Mouse (Mus musculus) forebrain, embryonic 12.5 days (tissue): ENCODE data around the gene Ddx39b. TPM values are rescaled to one million over a fixed set of nuclear protein-coding genes. Genes with fewer than 3 reads are reported as not detected.

Source experiments
- ATAC-seq: fragments of 200-750 bp; cut with Nextera tagmentation; 2 replicates; pipeline ENCODE4 v1.8.0; 2017; ENCODE audit warnings: moderate TSS enrichment; ENCODE audit not compliant: low FRiP score
- H3K27ac ChIP-seq: fragments of 300-500 bp; sonication (generic); 2 replicates; pipeline ENCODE4 v1.5.1; 2016; ENCODE audit warnings: mild to moderate bottlenecking
- H3K27me3 ChIP-seq: fragments of 300-500 bp; sonication (generic); 2 replicates; pipeline ENCODE4 v1.6.1; 2016; ENCODE audit warnings: mild to moderate bottlenecking
- H3K36me3 ChIP-seq: fragments of 300-500 bp; sonication (generic); replicated peaks from 2 replicates; pipeline ENCODE4 v1.6.1; 2016; ENCODE audit warnings: mild to moderate bottlenecking
- H3K4me1 ChIP-seq: fragments of 300-500 bp; sonication (generic); 2 replicates; pipeline ENCODE4 v1.6.1; 2016
- H3K4me2 ChIP-seq: fragments of 300-500 bp; sonication (generic); 2 replicates; pipeline ENCODE4 v1.6.1; 2016; ENCODE audit warnings: mild to moderate bottlenecking, moderate library complexity
- H3K4me3 ChIP-seq: fragments of 300-500 bp; sonication (generic); replicated peaks from 2 replicates; pipeline ENCODE4 v1.5.1; 2016; ENCODE audit warnings: mild to moderate bottlenecking
- H3K9ac ChIP-seq: fragments of 300-500 bp; sonication (generic); 2 replicates; pipeline ENCODE4 v1.6.1; 2016; ENCODE audit warnings: mild to moderate bottlenecking
- H3K9me3 ChIP-seq: fragments of 300-500 bp; sonication (generic); 2 replicates; pipeline ENCODE4 v1.6.1; 2016
- WGBS: fragments of 180-500 bp; shearing (Covaris S2); methylation state at CpG from one replicate; pipeline ENCODE4 v1.1.7; 2016; 5-methylcytosine and 5-hydroxymethylcytosine counted together
- polyA plus RNA-seq: library from polyadenylated mRNA; unstranded; fragments of >200 nt; fragmentation: Nextera tagmentation; extraction: Ambion mirVana; gene quantifications from 2 replicates; pipeline ENCODE4 v1.2.1, GENCODE M21; 2016

Gene Ddx39b
- polyA plus RNA-seq, 1 experiment from 2014 or later = 614 TPM

DNA sequence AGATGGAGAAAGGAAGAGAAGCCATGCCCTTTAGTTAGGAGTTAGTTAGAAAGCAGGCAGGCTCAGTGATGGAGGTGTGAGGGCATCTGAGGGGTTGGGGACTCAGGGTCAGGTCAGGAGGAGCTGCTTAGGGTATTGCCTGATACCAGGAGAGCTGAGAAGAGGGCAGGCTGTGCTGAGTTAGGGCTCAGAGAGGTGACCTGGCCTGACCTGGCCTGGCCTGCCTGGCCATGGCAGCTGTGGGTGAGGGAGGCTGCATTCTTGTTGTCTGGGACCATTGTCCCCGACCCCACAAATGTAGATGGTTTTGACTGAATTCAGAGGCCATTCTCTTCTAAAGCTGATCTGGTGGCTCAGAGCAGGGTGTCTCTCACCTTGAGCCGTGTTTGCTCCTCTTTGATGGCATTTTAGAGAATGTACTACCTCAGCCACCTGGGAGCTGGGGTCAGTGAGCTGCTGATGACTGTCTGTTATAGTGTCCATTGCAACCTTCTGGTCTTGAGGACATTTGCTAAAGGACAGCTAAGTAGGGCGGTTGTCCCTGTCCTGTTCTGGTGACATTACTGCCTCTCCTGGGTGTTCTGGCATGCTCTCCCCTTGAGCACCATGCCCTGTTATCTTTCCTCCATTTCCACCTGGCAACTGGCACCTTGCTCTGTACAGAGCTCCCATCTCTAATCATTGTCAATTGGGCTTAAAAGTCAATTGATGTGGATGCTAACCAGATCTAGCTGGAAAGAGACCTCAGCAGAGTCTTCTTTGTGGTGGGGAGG, 9.0 kb downstream of the Ddx39b start:
- Histone ChIP-seq H3K4me2 (no peak overlapping the region), H3K9ac (no peak overlapping the region), H3K9me3 (no peaks in the 10 kb centered on the region), H3K4me3 (no peak overlapping the region), H3K4me1 (peaks cover 15% of the 10 kb centered on the region), H3K36me3 (peaks cover 92% of the 10 kb centered on the region), H3K27ac (peak overlapping the region; percentile 13; the same call in 1 of the 2 replicates), H3K27me3 (no peaks in the 10 kb centered on the region)
- 92% methylated on average over 3 of the region's 3 CpGs for WGBS
- ATAC-seq = no peak

DNA sequence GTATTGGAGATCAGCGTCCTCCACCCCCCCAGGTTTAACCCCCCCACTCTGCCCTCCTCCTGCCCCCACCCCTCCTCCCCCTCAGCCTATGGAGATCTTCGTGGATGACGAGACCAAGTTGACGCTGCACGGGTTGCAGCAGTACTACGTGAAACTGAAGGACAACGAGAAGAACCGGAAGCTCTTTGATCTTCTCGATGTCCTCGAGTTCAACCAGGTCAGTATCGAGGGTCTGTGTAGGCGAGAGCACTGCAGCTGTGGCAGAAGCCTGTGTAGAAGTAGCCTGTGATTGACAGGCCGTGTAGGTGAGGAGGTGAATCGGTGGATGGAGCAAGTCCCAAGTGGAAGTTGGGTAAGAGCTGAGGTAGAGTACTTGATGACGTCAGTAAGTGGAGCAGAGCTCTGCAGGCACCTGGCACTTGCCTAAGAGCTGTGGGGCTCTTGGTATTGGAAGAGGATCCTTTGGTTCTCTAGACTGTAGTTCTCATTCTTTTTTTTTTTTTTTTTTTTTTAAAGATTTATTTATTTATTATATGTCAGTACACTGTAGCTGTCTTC, 9.7 kb downstream of the Ddx39b start:
- 90% methylated on average over 15 of the region's 15 CpGs for WGBS
- Histone ChIP-seq H3K9ac (no peak overlapping the region), H3K4me2 (no peak overlapping the region), H3K4me1 (peaks cover 8% of the 10 kb centered on the region), H3K9me3 (no peaks in the 10 kb centered on the region), H3K27ac (no peak overlapping the region), H3K36me3 (peaks cover 85% of the 10 kb centered on the region), H3K4me3 (no peak overlapping the region), H3K27me3 (0 out of 2 replicates have a peak, but pooled peaks cover 3% of the 10 kb centered on the region)
- ATAC-seq = no peak

DNA sequence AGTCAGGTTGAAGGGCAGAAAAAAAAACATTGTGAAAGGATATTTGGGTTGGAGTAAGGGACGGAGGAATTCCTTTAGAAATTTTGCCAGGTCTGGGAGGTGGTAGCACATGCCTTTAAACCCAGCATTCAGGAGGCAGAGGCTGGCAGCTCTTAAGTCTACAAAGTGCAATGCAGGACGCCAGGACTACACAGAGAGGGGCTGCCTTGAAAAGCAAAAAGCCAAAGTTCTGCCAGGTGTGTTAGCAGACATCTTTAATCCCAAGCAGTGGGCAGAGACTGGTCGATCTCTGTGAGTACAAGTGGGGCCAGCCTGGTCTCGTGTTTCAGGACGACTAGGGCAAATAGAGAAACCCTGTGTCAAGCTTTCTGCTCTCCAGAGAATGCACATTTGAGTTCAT, 10.4 kb downstream of the Ddx39b start:
- Histone ChIP-seq H3K9ac (no peak overlapping the region), H3K4me2 (no peak overlapping the region), H3K9me3 (no peaks in the 10 kb centered on the region), H3K36me3 (peaks cover 77% of the 10 kb centered on the region), H3K27ac (no peak overlapping the region), H3K4me1 (peaks cover 2% of the 10 kb centered on the region), H3K27me3 (0 out of 2 replicates have a peak, but pooled peaks cover 9% of the 10 kb centered on the region), H3K4me3 (no peak overlapping the region)
- ATAC-seq = no peak
- WGBS = 83% methylated on average over 5 of the region's 5 CpGs

DNA sequence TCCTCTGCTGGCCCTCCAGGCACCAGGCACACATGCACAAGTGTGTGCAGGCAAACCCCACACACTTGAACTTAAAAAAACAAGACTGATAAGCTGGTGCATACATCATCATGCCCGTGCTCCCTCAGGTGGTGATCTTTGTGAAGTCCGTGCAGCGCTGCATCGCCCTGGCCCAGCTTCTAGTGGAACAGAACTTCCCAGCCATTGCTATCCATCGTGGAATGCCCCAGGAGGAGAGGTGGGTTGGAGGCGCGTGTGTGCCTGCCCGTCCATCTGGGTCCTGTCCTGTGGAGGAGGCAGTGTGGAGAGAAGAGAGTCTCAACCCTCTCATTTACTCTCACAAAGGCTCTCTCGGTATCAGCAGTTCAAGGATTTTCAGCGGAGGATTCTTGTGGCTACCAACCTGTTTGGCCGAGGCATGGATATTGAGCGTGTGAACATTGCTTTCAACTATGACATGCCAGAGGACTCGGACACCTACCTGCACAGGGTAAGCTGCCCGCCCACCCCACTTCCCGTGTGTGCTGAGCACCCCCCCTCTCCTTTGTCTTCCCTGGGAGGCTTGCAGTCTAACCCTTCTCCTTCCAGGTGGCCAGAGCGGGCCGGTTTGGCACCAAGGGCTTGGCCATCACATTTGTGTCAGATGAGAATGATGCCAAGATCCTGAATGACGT, 11.2 kb downstream of the Ddx39b start:
- no peak overlapping the region for H3K4me3 ChIP-seq
- H3K27me3 ChIP-seq = 0 out of 2 replicates have a peak, but pooled peaks cover 11% of the 10 kb centered on the region
- H3K36me3 ChIP-seq = peaks cover 69% of the 10 kb centered on the region
- no peaks in the 10 kb centered on the region for H3K9me3 ChIP-seq
- WGBS = 83% methylated on average over 18 of the region's 18 CpGs
- ATAC-seq = no peak
- no peak overlapping the region for H3K27ac ChIP-seq
- no peak overlapping the region for H3K9ac ChIP-seq
- H3K4me2 ChIP-seq = no peak overlapping the region
- peaks cover under 1% of the 10 kb centered on the region; the same call in 1 of the 2 replicates for H3K4me1 ChIP-seq

DNA sequence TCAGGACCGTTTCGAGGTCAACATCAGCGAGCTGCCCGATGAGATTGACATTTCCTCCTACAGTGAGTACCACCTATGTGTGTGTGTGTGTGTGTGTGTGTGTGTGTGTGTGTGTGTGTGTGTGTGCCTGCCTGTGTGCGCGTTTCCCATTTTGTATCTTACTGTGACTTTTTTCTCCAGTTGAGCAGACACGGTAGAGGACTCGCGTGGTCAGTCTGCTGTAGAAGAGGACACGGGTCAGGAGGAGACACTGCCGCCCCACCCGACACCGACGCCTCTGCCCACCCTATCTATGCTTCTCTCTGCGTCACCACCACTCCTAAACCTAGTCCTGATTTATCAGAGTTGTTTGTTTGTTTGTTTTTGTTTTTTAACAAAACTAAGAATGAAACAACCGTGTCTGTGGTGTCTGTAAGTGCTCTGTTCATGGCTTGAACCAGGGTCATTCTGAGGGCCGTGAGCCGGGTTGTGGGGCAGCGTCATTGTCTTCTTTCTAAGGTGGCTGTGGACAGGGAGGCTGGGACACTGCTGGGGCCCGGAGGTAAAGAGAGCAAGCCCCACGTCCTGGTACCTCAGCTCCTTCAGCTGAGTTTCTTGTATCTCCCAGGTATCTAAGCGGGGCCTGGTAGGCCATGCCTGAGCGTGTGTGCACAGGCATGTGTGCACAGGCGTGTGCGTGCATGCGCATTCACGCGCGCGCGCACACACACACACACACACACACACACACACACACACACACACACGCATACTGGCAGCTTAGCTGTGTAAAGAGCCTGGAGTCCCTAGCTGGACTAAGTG, 11.9 kb downstream of the Ddx39b start:
- Histone ChIP-seq H3K27ac (0 out of 2 replicates have a peak overlapping the region, but pooled peaks have one; percentile 32), H3K9ac (no peak overlapping the region), H3K4me1 (peaks cover 4% of the 10 kb centered on the region; the same call in 1 of the 2 replicates), H3K4me2 (no peak overlapping the region), H3K4me3 (no peak overlapping the region), H3K9me3 (no peaks in the 10 kb centered on the region), H3K36me3 (peaks cover 62% of the 10 kb centered on the region), H3K27me3 (0 out of 2 replicates have a peak, but pooled peaks cover 11% of the 10 kb centered on the region)
- 86% methylated on average over 31 of the region's 32 CpGs for WGBS
- ATAC-seq = no peak

DNA sequence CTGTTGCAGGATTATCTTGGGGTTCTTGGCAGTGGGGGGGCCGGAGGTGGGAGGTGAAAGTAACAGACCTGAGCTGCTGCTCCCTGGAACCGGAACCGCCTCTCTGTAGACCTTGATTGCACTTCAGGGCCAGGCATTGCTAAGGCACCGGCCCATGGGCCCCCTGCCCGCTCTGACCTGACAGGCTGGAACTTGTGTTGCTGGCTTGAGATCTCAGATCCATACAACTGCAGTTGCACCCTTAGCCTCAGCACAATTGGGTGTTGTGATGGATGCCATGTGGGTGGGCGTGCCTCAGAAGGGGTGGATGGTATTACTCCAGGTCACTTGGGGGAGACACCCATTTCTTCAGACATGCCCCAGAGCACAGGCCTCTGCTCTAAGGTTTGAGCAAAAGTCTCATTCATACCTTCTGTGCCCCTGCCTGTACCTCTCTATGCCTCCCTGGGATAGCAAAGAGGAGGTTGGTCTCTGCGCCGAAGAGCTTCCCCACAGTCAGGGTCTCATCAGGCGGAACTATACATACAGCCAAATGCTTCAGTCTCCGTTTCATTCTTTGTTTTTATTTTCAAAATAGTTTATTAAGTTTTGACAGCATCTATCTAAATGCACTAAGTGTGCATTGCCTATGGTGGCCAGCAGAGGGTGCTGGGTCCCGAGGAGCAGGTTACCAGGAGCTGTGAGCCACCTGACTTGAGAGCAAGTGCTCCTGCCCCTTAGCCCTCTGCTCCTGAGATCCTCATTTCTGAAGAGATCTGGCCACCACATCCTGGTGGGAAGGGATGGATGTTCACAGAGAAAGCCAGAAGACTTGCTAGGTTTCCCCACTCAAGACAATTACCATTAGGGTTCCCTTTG, 12.9 kb downstream of the Ddx39b start:
- Histone ChIP-seq H3K9ac (no peak overlapping the region), H3K4me3 (no peak overlapping the region), H3K4me2 (no peak overlapping the region), H3K36me3 (peaks cover 52% of the 10 kb centered on the region), H3K4me1 (peaks cover 4% of the 10 kb centered on the region; the same call in 1 of the 2 replicates), H3K27me3 (0 out of 2 replicates have a peak, but pooled peaks cover 11% of the 10 kb centered on the region), H3K27ac (peak overlapping the region; percentile 25; the same call in 1 of the 2 replicates), H3K9me3 (no peaks in the 10 kb centered on the region)
- ATAC-seq = peak; percentile 37; the same call in 1 of the 2 replicates
- 59% methylated on average over 11 of the region's 11 CpGs for WGBS

DNA sequence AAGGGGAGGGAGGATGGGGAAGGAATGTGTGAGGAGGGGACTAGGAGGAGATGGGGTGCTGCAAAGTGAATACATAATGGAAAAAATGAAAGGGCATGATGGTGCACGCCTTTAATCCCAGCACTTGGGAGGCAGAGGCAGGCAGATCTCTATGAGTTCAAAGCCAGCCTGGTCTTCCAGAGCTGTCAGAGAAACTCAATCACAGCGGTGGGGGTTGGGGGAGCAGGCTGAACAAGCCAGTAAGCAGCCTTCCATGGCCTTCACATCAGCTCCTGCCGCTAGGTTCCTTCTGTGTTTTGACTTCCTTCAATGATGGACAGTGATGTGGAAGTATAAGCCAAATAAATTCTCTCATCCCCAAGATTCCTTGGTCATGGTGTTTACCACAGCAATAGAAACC, 13.8 kb downstream of the Ddx39b start:
- Histone ChIP-seq H3K36me3 (peaks cover 44% of the 10 kb centered on the region), H3K9me3 (no peaks in the 10 kb centered on the region), H3K27ac (no peak overlapping the region), H3K4me1 (peaks cover 4% of the 10 kb centered on the region; the same call in 1 of the 2 replicates), H3K4me3 (no peak overlapping the region), H3K9ac (no peak overlapping the region), H3K4me2 (no peak overlapping the region), H3K27me3 (peaks cover 18% of the 10 kb centered on the region)
- 68% methylated on average over 3 of the region's 3 CpGs for WGBS
- no peak for ATAC-seq

DNA sequence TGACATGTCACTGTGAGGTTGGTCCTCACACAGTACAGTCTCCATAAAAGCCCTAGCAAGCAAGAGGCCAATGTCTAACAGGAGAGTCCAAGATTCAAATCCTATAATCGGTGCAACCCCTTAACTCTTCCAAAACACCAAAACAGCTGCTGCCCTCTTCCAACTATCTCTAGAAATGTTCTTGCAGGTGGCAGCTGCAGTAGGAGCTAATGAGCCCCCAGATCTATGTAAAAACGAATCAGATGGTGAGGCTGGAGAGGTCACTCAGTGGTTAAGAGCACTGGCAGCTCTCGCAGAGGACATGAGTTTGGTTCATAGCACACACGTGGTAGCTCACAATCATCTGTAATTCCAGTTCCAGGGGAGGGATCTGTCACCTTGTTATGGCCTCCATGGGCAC, 14.2 kb downstream of the Ddx39b start:
- WGBS = 61% methylated on average over 4 of the region's 4 CpGs
- ATAC-seq = no peak
- Histone ChIP-seq H3K36me3 (peaks cover 40% of the 10 kb centered on the region), H3K27me3 (peaks cover 18% of the 10 kb centered on the region), H3K4me3 (no peak overlapping the region), H3K27ac (no peak overlapping the region), H3K4me2 (no peak overlapping the region), H3K9ac (no peak overlapping the region), H3K9me3 (no peaks in the 10 kb centered on the region), H3K4me1 (peaks cover 4% of the 10 kb centered on the region; the same call in 1 of the 2 replicates)

DNA sequence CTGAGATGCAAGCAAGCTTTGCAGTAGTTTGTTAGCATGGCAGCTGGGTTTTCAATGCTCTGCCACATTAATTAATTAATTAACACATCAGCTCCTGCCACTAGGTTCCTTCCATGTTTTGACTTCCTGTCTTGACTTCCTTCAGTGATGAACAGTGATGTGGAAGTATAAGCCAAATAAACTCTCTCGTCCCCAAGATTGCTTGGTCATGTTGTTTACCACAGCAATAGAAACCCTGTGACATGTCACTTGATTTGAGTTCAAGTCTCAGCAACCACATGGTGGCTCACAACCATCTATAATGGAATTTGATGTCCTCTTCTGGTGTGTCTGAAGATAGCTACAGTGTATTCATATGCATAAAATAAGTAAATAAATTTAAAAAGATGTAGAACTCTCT, 15.8 kb downstream of the Ddx39b start:
- Histone ChIP-seq H3K36me3 (peaks cover 25% of the 10 kb centered on the region), H3K4me3 (no peak overlapping the region), H3K9ac (no peak overlapping the region), H3K9me3 (no peaks in the 10 kb centered on the region), H3K4me2 (no peak overlapping the region), H3K4me1 (peaks cover 5% of the 10 kb centered on the region; the same call in 1 of the 2 replicates), H3K27me3 (peaks cover 28% of the 10 kb centered on the region), H3K27ac (no peak overlapping the region)
- no peak for ATAC-seq
- WGBS = 83% methylated on average over 1 of the region's 1 CpGs

DNA sequence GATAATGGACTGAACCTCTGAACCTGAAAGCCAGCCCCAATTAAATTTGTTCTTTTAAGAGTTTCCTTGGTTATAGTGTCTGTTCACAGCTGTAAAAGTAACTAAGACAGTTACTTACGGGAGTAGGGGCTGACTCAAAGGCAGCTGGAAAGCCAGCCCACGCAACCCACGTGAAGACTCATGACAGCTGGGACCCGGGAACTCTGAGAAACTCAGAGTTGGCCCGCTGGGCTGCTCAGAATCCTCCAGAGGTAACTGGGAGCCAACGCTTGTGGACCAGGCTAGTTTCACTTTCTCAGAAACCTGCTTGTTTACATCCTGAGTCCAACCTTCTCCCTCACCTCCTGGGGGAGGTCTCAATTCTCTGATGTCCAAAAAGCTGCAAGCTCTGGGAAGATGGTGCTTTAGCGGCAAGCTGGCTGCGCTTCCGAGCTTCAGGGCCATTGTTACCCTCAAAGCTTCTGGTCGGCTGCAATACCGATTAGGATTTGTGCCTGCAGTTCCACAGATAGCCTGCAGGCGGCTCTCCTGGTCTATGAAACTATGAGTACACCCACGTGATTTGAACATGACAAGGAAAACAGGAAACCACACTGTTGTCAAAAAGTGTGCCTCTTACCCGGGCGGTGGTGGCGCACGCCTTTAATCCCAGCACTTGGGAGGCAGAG, 16.4 kb downstream of the Ddx39b start:
- H3K9me3 ChIP-seq = no peaks in the 10 kb centered on the region
- H3K9ac ChIP-seq = peak overlapping the region; percentile 29; the same call in 1 of the 2 replicates
- peak overlapping the region; percentile 40 for H3K4me2 ChIP-seq
- H3K27ac ChIP-seq = no peak overlapping the region
- 14% methylated on average over 17 of the region's 17 CpGs for whole genome bisulfite sequencing
- H3K4me1 ChIP-seq = peaks cover 9% of the 10 kb centered on the region
- peaks cover 19% of the 10 kb centered on the region for H3K36me3 ChIP-seq
- peaks cover 32% of the 10 kb centered on the region for H3K27me3 ChIP-seq
- ATAC-seq = peak; percentile 2; the same call in 1 of the 2 replicates
- 0 out of 2 replicates have a peak overlapping the region, but pooled peaks have one; percentile 15 for H3K4me3 ChIP-seq
